Mouse (Mus musculus): ENCODE measurements around the gene Lcn4. TPM values are rescaled to one million over a fixed set of nuclear protein-coding genes. Genes with fewer than 3 reads are reported as not detected.
A peak's percentile ranks its signal among the peaks of the same experiment; 100 is the strongest.

Gene Lcn4
- polyA plus RNA-seq, 1 experiment: not detected

DNA sequence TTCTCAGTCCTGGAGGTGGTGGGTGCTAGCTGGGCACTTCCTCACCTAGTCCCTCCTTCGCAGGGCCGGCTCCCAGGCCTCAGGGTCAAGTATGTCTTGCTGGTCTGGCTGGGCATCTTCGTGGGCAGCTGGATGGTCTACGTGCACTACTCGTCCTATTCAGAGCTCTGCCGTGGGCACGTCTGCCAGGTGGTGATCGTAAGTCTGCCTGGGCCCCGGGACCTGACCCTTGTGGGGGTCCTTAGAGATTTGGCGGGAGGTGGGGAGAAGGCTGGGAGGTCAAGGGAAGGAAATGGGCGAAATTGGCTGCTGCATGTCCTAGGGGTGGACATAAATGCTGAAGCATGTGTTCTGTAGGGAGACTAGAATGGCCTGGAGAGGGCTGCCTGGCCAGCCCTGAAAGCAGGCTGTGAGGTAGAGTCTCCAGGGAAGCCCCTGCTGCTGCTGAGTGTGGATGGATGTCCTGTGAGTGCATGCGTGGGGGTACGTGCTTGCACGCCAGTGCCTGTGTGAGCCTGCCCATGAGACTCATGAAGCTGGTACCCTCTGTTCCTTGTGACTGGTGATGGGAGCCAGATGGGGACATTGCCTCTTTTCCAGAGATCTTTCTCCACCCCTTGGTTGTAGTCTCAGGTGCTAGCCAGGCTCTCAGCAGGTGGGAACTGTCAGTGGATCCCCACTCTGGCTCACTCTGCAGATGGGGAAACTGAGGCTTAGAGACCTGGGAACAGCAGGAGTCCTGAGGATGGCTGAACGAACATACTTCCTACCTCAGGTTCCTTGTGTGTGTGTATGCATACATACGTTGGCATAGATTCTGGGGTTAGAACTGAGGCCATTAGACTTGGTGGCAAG lies 38.3 kb downstream of the Lcn4 start:
- Histone ChIP-seq H3ac (ENCODE audit: control insufficient read depth, insufficient read length) (no peak overlapping the region), H3K79me2 (ENCODE audit: control insufficient read depth, insufficient read depth) (peaks cover 7% of the 10 kb centered on the region), H3K27me3 (ENCODE audit: control insufficient read depth, insufficient read depth, insufficient read length) (no peaks in the 10 kb centered on the region), H3K4me3 (no peak overlapping the region), H3K36me3 (ENCODE audit: control insufficient read depth, insufficient read depth) (peaks cover 15% of the 10 kb centered on the region), H3K4me2 (ENCODE audit: low read depth) (no peak overlapping the region)
- no peak for TF ChIP-seq TCF3 (IDR thresholded peaks at IDR 0.05; ENCODE audit: insufficient read length, low read depth)
- no peak for TF ChIP-seq REST (IDR thresholded peaks at IDR 0.05; ENCODE audit: insufficient read depth, insufficient read length)
- TF ChIP-seq POLR2AphosphoS2 (IDR thresholded peaks at IDR 0.05; ENCODE audit: insufficient read length, low read depth): peak; percentile 92
- no peak for TF ChIP-seq MYOG (IDR thresholded peaks at IDR 0.05; ENCODE audit: control insufficient read depth in 1 of 3, insufficient read depth in 1 of 3, insufficient read length in 2 of 3, low read depth in 2 of 3)
- no peak for TF ChIP-seq E2F4 (IDR thresholded peaks at IDR 0.05; ENCODE audit: insufficient read depth)
- TF ChIP-seq POLR2A (IDR thresholded peaks at IDR 0.05; ENCODE audit: insufficient read length, low read depth): peak; percentile 22
- no peak for TF ChIP-seq CEBPB (IDR thresholded peaks at IDR 0.05; ENCODE audit: insufficient read depth, poor library complexity, severe bottlenecking)
- no peak for TF ChIP-seq SRF (IDR thresholded peaks at IDR 0.05; ENCODE audit: control insufficient read depth, insufficient read length, low read depth)

GRCm38 (mm10) chr2:26628792-26629437 lies 42.2 kb downstream of the Lcn4 start:
- Histone ChIP-seq H3ac (ENCODE audit: control insufficient read depth, insufficient read length) (peak overlapping the region; percentile 55), H3K36me3 (ENCODE audit: control insufficient read depth, insufficient read depth) (no peaks in the 10 kb centered on the region), H3K4me2 (ENCODE audit: low read depth) (peak overlapping the region; percentile 75), H3K79me2 (ENCODE audit: control insufficient read depth, insufficient read depth) (no peaks in the 10 kb centered on the region), H3K27me3 (ENCODE audit: control insufficient read depth, insufficient read depth, insufficient read length) (no peaks in the 10 kb centered on the region), H3K4me3 (no peak overlapping the region)
- TF ChIP-seq POLR2AphosphoS2 (IDR thresholded peaks at IDR 0.05; ENCODE audit: insufficient read length, low read depth) (no peak), CEBPB (IDR thresholded peaks at IDR 0.05; ENCODE audit: insufficient read depth, poor library complexity, severe bottlenecking) (no peak), TCF12 (IDR thresholded peaks at IDR 0.05; ENCODE audit: insufficient read depth, poor library complexity, severe bottlenecking) (no peak), TCF3 (IDR thresholded peaks at IDR 0.05; ENCODE audit: insufficient read length, low read depth) (no peak), E2F4 (IDR thresholded peaks at IDR 0.05; ENCODE audit: insufficient read depth) (no peak), SRF (IDR thresholded peaks at IDR 0.05; ENCODE audit: control insufficient read depth, insufficient read length, low read depth) (no peak), USF1 (IDR thresholded peaks at IDR 0.05; ENCODE audit: low read depth) (no peak), MAX (IDR thresholded peaks at IDR 0.05; ENCODE audit: low read depth) (no peak), POLR2A (IDR thresholded peaks at IDR 0.05; ENCODE audit: insufficient read length, low read depth) (no peak), MYOG (IDR thresholded peaks at IDR 0.05; ENCODE audit: control insufficient read depth in 1 of 3, insufficient read depth in 1 of 3, insufficient read length in 2 of 3, low read depth in 2 of 3) (no peak), MYOD1 (IDR thresholded peaks at IDR 0.05; ENCODE audit: control insufficient read depth in 1 of 3, insufficient read length in 2 of 3, low read depth in 2 of 3) (no peak), REST (IDR thresholded peaks at IDR 0.05; ENCODE audit: insufficient read depth, insufficient read length) (no peak)

GRCm38 (mm10) chr2:26627921-26628739 lies 43.0 kb downstream of the Lcn4 start, which contains the start of gene Fam69b:
Gene Fam69b, plus strand, starts transcription at chr2:26628457.
- Histone ChIP-seq H3K79me2 (ENCODE audit: control insufficient read depth, insufficient read depth) (no peaks in the 10 kb centered on the region), H3K4me2 (ENCODE audit: low read depth) (peak within 1 kb of the TSS; percentile 75), H3ac (ENCODE audit: control insufficient read depth, insufficient read length) (peak within 1 kb of the TSS; percentile 55), H3K27me3 (ENCODE audit: control insufficient read depth, insufficient read depth, insufficient read length) (no peaks in the 10 kb centered on the region), H3K4me3 (no peak within 1 kb of the TSS), H3K36me3 (ENCODE audit: control insufficient read depth, insufficient read depth) (no peaks in the 10 kb centered on the region)
- TF ChIP-seq POLR2A (IDR thresholded peaks at IDR 0.05; ENCODE audit: insufficient read length, low read depth): peak; percentile 23
- TF ChIP-seq MYOD1 (IDR thresholded peaks at IDR 0.05; ENCODE audit: control insufficient read depth in 1 of 3, insufficient read length in 2 of 3, low read depth in 2 of 3): peak in 1 of 3 experiments; percentile 5
- no peak for TF ChIP-seq SRF (IDR thresholded peaks at IDR 0.05; ENCODE audit: control insufficient read depth, insufficient read length, low read depth)

DNA sequence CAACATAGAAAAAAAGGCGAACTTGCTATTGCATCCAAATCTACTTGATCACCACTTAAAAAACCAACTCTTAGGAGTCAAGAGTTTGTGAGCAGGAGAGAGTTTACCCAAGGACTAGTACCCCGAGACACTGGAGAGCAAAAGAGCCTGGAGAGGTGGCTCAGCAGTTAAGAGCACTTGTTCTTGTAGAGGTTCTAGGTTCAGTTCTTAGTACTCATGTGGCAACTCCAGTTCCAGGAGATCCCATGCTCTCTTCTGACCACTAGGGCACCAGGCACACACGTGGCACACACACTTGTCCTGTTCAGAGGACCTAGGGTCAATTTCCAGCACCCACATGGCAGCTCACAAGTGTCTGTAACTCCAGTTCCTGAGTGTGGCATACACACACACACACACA lies 45.0 kb downstream of the Lcn4 start:
- no peaks in the 10 kb centered on the region for H3K79me2 ChIP-seq (ENCODE audit: control insufficient read depth, insufficient read depth)
- TF ChIP-seq POLR2A (IDR thresholded peaks at IDR 0.05; ENCODE audit: insufficient read length, low read depth) (no peak), POLR2AphosphoS2 (IDR thresholded peaks at IDR 0.05; ENCODE audit: insufficient read length, low read depth) (no peak), CEBPB (IDR thresholded peaks at IDR 0.05; ENCODE audit: insufficient read depth, poor library complexity, severe bottlenecking) (no peak), MAX (IDR thresholded peaks at IDR 0.05; ENCODE audit: low read depth) (no peak), MYOG (IDR thresholded peaks at IDR 0.05; ENCODE audit: control insufficient read depth in 1 of 3, insufficient read depth in 1 of 3, insufficient read length in 2 of 3, low read depth in 2 of 3) (no peak), REST (IDR thresholded peaks at IDR 0.05; ENCODE audit: insufficient read depth, insufficient read length) (no peak), USF1 (IDR thresholded peaks at IDR 0.05; ENCODE audit: low read depth) (no peak), SRF (IDR thresholded peaks at IDR 0.05; ENCODE audit: control insufficient read depth, insufficient read length, low read depth) (no peak), TCF12 (IDR thresholded peaks at IDR 0.05; ENCODE audit: insufficient read depth, poor library complexity, severe bottlenecking) (no peak), E2F4 (IDR thresholded peaks at IDR 0.05; ENCODE audit: insufficient read depth) (no peak)
- H3K27me3 ChIP-seq (ENCODE audit: control insufficient read depth, insufficient read depth, insufficient read length): no peaks in the 10 kb centered on the region
- no peak overlapping the region for H3ac ChIP-seq (ENCODE audit: control insufficient read depth, insufficient read length)
- H3K4me3 ChIP-seq: no peak overlapping the region
- H3K4me2 ChIP-seq (ENCODE audit: low read depth): no peak overlapping the region
- no peaks in the 10 kb centered on the region for H3K36me3 ChIP-seq (ENCODE audit: control insufficient read depth, insufficient read depth)
